Mouse (Mus musculus) B cell, adult (primary cell): ENCODE data around the gene Rtl8c. TPM values are rescaled to one million over a fixed set of nuclear protein-coding genes. Genes with fewer than 3 reads are reported as not detected.

Experiments
- total RNA-seq: library from RNA; stranded (reverse); gene quantifications from 4 replicates; pipeline ENCODE4 v1.2.4, GENCODE M21; 2023; ENCODE audit not compliant: inconsistent age

The Rtl8c gene
- 4.3 to 9.6 TPM (median 7.8 TPM) in 4 replicates for total RNA-seq

GRCm38 (mm10) chrX:53607242-53608121, at the start of gene Rtl8c:
Gene Rtl8c, plus strand, starts transcription at chrX:53608032.

GRCm38 (mm10) chrX:53608879-53609278, 1.0 kb downstream of the Rtl8c start, which contains the start of gene Gm14597:
Gene Gm14597, minus strand, starts transcription at chrX:53608979.

GRCm38 (mm10) chrX:53642980-53643961, 35.4 kb downstream of the Rtl8c start, which contains the start of gene Rtl8a:
Gene Rtl8a, minus strand, starts transcription at chrX:53643682.

Other genes starting within 250 kb of the Rtl8c start
- gene Mospd1, start 237.5 kb upstream of the Rtl8c start, total RNA-seq, result 9.3 to 12.2 TPM (median 10.6 TPM) in 4 replicates
- not detected in 4 replicates for gene Etd, start 173.1 kb upstream of the Rtl8c start, total RNA-seq
- not detected in 4 replicates for gene Gm14597, start 947 bp downstream of the Rtl8c start, total RNA-seq
- 20.9 to 24.3 TPM (median 23.0 TPM) in 4 replicates for gene Rtl8a, start 35.6 kb downstream of the Rtl8c start, total RNA-seq
- 9.4 to 18.3 TPM (median 14.8 TPM) in 4 replicates for gene Rtl8b, start 62.4 kb downstream of the Rtl8c start, total RNA-seq
- not detected in 4 replicates for gene 4930502E18Rik, start 116.8 kb downstream of the Rtl8c start, total RNA-seq
- gene 1700013H16Rik, start 149.8 kb downstream of the Rtl8c start, total RNA-seq, result not detected in 4 replicates
- gene Zfp36l3, start 168.4 kb downstream of the Rtl8c start, total RNA-seq, result not detected in 4 replicates
- 0.51 to 1.1 TPM (median 0.82 TPM) in 4 replicates for gene Xlr, start 189.7 kb downstream of the Rtl8c start, total RNA-seq